Mouse (Mus musculus) liver, embryonic 13.5 days (tissue): ENCODE results near the gene Atl3. TPM values are rescaled to one million over a fixed set of nuclear protein-coding genes. Genes with fewer than 3 reads are reported as not detected.

Experiments
- ATAC-seq: fragments of 200-750 bp; cut with Nextera tagmentation; 2 replicates; pipeline ENCODE4 v1.8.0; 2017; ENCODE audit warnings: low read depth, mild to moderate bottlenecking, moderate number of reproducible peaks, moderate library complexity
- DNase-seq: peaks from one replicate; pipeline ENCODE4 v3.0.0; 2022
- H3K27ac ChIP-seq: fragments of 300-500 bp; sonication (generic); 2 replicates; pipeline ENCODE4 v1.5.1; 2015; ENCODE audit warnings: moderate library complexity, mild to moderate bottlenecking, inconsistent platforms
- H3K27me3 ChIP-seq: fragments of 300-500 bp; sonication (generic); 2 replicates; pipeline ENCODE4 v1.6.1; 2015; ENCODE audit warnings: mild to moderate bottlenecking, inconsistent platforms
- H3K36me3 ChIP-seq: fragments of 300-500 bp; sonication (generic); 2 replicates; pipeline ENCODE4 v1.6.1; 2015; ENCODE audit warnings: mild to moderate bottlenecking, inconsistent platforms
- H3K4me1 ChIP-seq: fragments of 300-500 bp; sonication (generic); replicated peaks from 2 replicates; pipeline ENCODE4 v1.6.1; 2015; ENCODE audit warnings: inconsistent platforms
- H3K4me2 ChIP-seq: fragments of 300-500 bp; sonication (generic); 2 replicates; pipeline ENCODE4 v1.6.1; 2015; ENCODE audit warnings: inconsistent platforms, mild to moderate bottlenecking, moderate library complexity
- H3K4me3 ChIP-seq: fragments of 300-500 bp; sonication (generic); replicated peaks from 2 replicates; pipeline ENCODE4 v1.5.1; 2015; ENCODE audit warnings: mild to moderate bottlenecking, inconsistent platforms
- H3K9ac ChIP-seq: fragments of 300-500 bp; sonication (generic); 2 replicates; pipeline ENCODE4 v1.6.1; 2015; ENCODE audit warnings: mild to moderate bottlenecking, inconsistent platforms
- H3K9me3 ChIP-seq: fragments of 300-500 bp; sonication (generic); replicated peaks from 2 replicates; pipeline ENCODE4 v1.6.1; 2016; ENCODE audit warnings: inconsistent platforms
- WGBS: fragments of 180-500 bp; shearing (Covaris S2); methylation state at CpG from one replicate; pipeline ENCODE4 v1.1.7; 2015; ENCODE audit not compliant: insufficient replicate concordance; 5-methylcytosine and 5-hydroxymethylcytosine counted together
- polyA plus RNA-seq: library from polyadenylated mRNA; unstranded; fragments of >200 nt; fragmentation: Nextera tagmentation; extraction: Ambion mirVana; gene quantifications from 2 replicates; pipeline ENCODE4 v1.2.1, GENCODE M21; 2015

The Atl3 gene
- 6.9 and 7.0 TPM in 2 replicates for polyA plus RNA-seq

- Histone ChIP-seq H3K4me3 (peak within 1 kb of the TSS; percentile 69), H3K36me3 (no peaks in the 10 kb centered on the region), H3K27me3 (no peaks in the 10 kb centered on the region), H3K4me2 (peak within 1 kb of the TSS; percentile 97), H3K9me3 (no peaks in the 10 kb centered on the region), H3K9ac (peak within 1 kb of the TSS; percentile 86), H3K4me1 (peaks cover 32% of the 10 kb centered on the region), H3K27ac (peak within 1 kb of the TSS; percentile 94)
- no peak for ATAC-seq
- 23% methylated on average over 31 of the region's 31 CpGs for WGBS
- no peak for DNase-seq
Observed at GRCm38 (mm10) chr19:7493352-7494186, at the start of gene Atl3. Gene Atl3 (plus strand): TSS chr19:7494040.

- H3K4me3 ChIP-seq, result no peak overlapping the region
- H3K9ac ChIP-seq, result no peak overlapping the region
- 0 out of 2 replicates have a peak, but pooled peaks cover 3% of the 10 kb centered on the region for H3K36me3 ChIP-seq
- 74% methylated on average over 2 of the region's 2 CpGs for WGBS
- peaks cover 10% of the 10 kb centered on the region; the same call in 1 of the 2 replicates for H3K4me1 ChIP-seq
- H3K9me3 ChIP-seq, result no peaks in the 10 kb centered on the region
- ATAC-seq (no peak), DNase-seq (no peak)
- H3K4me2 ChIP-seq, result no peak overlapping the region
- H3K27ac ChIP-seq, result no peak overlapping the region
- H3K27me3 ChIP-seq, result no peaks in the 10 kb centered on the region
Observed at GRCm38 (mm10) chr19:7445105-7445504, 48.7 kb upstream of the Atl3 start.

DNA sequence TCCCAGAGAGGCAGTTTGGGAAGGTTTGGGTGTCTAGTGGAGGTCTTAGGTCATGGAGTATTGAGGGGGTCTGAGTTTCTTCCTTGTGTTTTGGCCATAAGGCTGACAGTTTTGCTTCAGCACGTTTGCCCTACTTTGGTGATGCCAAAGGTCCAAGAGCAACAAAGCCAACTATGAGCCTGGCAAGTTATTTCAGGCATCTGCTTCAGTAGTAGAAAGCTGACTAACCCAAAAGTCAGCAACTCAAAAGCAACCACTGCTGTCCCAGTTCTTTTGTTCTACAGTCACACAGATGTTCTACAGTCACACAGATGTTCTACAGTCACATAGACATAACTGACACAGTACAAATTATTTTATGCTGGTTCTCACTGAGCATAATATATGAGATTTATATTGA lies 48.2 kb upstream of the Atl3 start:
- Histone ChIP-seq H3K27ac (no peak overlapping the region), H3K4me2 (no peak overlapping the region), H3K9ac (no peak overlapping the region), H3K27me3 (no peaks in the 10 kb centered on the region), H3K4me1 (peaks cover 10% of the 10 kb centered on the region; the same call in 1 of the 2 replicates), H3K9me3 (no peaks in the 10 kb centered on the region), H3K4me3 (no peak overlapping the region), H3K36me3 (0 out of 2 replicates have a peak, but pooled peaks cover 3% of the 10 kb centered on the region)
- 67% methylated on average over 1 of the region's 1 CpGs for WGBS
- DNase-seq (no peak), ATAC-seq (no peak)

- Histone ChIP-seq H3K4me2 (no peak overlapping the region), H3K36me3 (peaks cover 13% of the 10 kb centered on the region), H3K27ac (no peak overlapping the region), H3K27me3 (no peaks in the 10 kb centered on the region), H3K4me1 (no peaks in the 10 kb centered on the region), H3K9ac (no peak overlapping the region), H3K9me3 (no peaks in the 10 kb centered on the region), H3K4me3 (no peak overlapping the region)
- ATAC-seq, result no peak
- WGBS, result 71% methylated on average over 2 of the region's 2 CpGs
- no peak for DNase-seq
Observed at GRCm38 (mm10) chr19:7456803-7457202, 37.0 kb upstream of the Atl3 start.

DNA sequence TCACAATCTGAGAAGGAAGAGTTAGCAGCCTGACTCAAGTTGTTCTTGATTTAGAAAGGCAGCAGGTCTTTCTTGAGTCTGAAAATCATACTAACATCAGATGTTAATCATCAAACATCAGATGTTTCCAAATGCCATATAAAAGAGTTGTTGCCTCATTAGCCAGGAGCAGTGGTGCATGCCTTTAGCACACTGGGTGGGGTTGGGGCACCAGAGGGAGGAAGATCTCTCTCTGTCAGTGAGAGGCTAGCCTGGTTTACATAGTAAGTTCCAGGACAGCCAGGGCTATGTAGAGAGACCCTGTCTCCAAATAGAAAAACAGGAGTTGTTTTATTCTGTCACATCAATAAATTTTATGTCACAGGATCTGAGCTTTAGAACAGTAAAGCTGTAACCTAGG lies 34.9 kb upstream of the Atl3 start:
- Histone ChIP-seq H3K4me2 (no peak overlapping the region), H3K9me3 (no peaks in the 10 kb centered on the region), H3K4me3 (no peak overlapping the region), H3K36me3 (peaks cover 13% of the 10 kb centered on the region), H3K4me1 (no peaks in the 10 kb centered on the region), H3K27ac (no peak overlapping the region), H3K9ac (no peak overlapping the region), H3K27me3 (no peaks in the 10 kb centered on the region)
- ATAC-seq, result no peak
- DNase-seq, result no peak

- 85% methylated on average over 2 of the region's 2 CpGs for WGBS
- Histone ChIP-seq H3K4me2 (no peak overlapping the region), H3K27ac (no peak overlapping the region), H3K9me3 (no peaks in the 10 kb centered on the region), H3K36me3 (peaks cover 13% of the 10 kb centered on the region), H3K4me1 (no peaks in the 10 kb centered on the region), H3K4me3 (no peak overlapping the region), H3K9ac (no peak overlapping the region), H3K27me3 (no peaks in the 10 kb centered on the region)
- no peak for DNase-seq
- no peak for ATAC-seq
Observed at GRCm38 (mm10) chr19:7459370-7459769, 34.5 kb upstream of the Atl3 start.

DNA sequence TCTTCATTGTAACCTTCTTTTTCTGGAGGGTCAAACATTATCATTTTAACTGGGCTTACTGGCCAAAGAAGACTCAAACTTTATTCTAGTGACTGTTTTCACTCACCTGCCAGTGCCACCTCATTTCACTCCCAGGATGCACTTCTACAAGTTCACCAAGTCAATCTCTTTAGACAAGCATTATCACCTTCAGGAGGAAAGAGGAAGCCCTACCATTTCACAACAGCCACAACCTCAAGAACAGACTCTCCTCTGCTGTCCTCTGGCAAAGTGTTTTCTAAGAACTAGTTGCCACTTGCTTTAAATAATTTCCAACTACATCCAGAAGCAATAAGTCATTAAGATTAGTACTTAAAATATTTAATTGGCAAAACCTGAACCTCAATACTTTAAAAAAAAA lies 25.9 kb upstream of the Atl3 start:
- ATAC-seq (no peak), DNase-seq (no peak)
- Histone ChIP-seq H3K4me2 (no peak overlapping the region), H3K36me3 (peaks cover 18% of the 10 kb centered on the region), H3K27me3 (no peaks in the 10 kb centered on the region), H3K4me1 (no peaks in the 10 kb centered on the region), H3K27ac (no peak overlapping the region), H3K9me3 (no peaks in the 10 kb centered on the region), H3K9ac (no peak overlapping the region), H3K4me3 (no peak overlapping the region)

DNA sequence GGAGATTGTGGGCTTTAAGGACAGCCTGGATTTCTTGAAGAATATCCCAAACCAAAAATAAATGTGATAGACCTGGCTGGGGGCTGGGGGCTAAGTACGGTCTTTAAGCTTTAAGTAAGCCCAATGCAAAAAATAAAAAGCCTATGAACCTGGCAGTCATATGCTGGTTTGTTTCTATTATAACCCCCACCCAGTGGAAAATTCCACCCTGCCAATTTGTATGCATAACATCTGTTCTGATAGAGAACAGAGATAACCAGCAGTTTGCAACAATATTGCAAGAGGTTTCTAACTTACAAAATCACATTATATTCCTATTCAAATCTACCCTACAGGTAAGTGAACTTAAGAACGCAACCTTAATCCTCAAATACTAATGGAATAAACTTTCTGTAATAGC lies 23.2 kb upstream of the Atl3 start:
- Histone ChIP-seq H3K4me2 (no peak overlapping the region), H3K27ac (no peak overlapping the region), H3K4me3 (no peak overlapping the region), H3K9ac (no peak overlapping the region), H3K27me3 (no peaks in the 10 kb centered on the region), H3K4me1 (no peaks in the 10 kb centered on the region), H3K9me3 (no peaks in the 10 kb centered on the region), H3K36me3 (peaks cover 29% of the 10 kb centered on the region)
- ATAC-seq, result no peak
- WGBS, result 88% methylated on average over 2 of the region's 2 CpGs
- DNase-seq, result no peak

DNA sequence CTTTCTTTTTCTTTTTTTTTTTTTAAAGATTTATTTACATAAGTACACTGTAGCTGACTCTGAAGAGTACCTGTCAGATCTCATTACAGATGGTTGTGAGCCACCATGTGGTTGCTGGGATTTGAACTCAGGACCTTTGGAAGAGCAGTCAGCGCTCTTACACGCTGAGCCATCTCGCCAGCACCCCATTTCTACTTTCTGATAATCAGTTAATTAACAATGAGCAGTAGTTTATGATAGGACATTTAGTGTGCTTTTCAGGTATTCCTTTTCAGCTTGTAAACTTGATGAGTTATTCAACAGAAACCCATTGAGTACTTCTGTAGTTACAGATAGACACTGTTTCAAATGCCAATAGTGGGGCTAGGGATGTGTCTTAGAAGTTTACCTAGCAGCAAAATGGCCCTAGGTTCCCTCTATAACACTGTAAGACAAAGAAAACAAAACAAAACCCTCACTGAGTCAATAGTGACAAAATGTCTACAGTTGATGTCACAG lies 14.0 kb upstream of the Atl3 start:
- Histone ChIP-seq H3K4me3 (no peak overlapping the region), H3K27me3 (no peaks in the 10 kb centered on the region), H3K9me3 (no peaks in the 10 kb centered on the region), H3K36me3 (peaks cover 3% of the 10 kb centered on the region; the same call in 1 of the 2 replicates), H3K27ac (no peak overlapping the region), H3K4me2 (no peak overlapping the region), H3K4me1 (peaks cover 36% of the 10 kb centered on the region), H3K9ac (no peak overlapping the region)
- ATAC-seq, result no peak
- no peak for DNase-seq
- 93% methylated on average over 3 of the region's 3 CpGs for WGBS

DNA sequence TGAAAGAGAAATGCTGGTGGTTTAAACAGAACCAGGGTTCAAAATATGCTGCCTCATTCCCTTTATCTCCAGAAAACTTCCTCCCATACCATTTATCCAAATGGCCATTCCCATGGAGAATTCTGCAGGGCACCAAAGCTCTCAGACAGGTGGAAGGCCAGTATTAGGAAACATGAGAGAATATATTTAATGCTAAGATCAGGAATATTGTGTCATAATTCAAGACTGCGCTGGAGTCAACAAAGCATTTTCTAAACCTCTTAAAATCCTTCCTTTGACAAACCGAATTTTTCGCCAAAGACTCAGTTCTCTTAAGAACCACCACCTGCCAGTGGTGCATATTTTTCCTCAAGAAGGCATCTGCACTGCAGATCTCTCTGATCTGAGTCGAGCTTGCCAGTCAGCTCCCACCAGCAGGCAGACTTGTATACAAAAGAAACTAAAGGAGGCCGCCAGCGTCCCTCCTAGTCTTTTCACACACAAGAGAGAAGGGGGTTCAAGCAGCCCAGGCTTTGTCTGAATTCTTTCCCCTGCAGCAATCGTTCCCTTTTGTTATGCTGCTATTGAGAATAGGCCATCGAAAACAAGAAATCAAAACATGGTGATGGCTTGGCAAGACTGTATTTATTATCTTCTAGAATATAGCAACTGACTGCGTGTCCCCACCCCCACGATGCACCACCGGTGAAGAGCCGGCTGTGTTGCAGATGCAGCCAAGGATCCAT lies 12.1 kb upstream of the Atl3 start:
- H3K9ac ChIP-seq, result peak overlapping the region; percentile 98
- peak overlapping the region; percentile 95 for H3K4me2 ChIP-seq
- H3K36me3 ChIP-seq, result peaks cover 3% of the 10 kb centered on the region; the same call in 1 of the 2 replicates
- ATAC-seq (no peak), DNase-seq (no peak)
- H3K4me1 ChIP-seq, result peaks cover 36% of the 10 kb centered on the region
- H3K27me3 ChIP-seq, result no peaks in the 10 kb centered on the region
- WGBS, result 9% methylated on average over 12 of the region's 12 CpGs
- H3K9me3 ChIP-seq, result no peaks in the 10 kb centered on the region
- H3K27ac ChIP-seq, result peak overlapping the region; percentile 99
- peak overlapping the region; percentile 94 for H3K4me3 ChIP-seq

DNA sequence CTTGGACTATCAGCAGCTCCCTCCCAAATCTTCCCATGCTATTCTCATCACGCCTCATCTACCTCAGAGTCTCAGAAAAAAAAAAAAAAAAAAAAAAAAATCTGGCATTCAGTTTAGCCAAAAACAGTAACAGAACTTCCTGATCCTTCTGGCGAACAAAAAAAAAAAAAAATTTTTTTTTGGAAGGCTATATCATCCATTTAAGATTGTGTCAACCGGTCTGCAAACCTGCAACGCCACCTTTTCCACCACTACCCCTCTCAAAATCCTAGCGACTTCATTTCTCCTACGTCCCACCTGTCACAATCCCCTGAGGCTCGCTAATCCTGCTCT lies 11.6 kb upstream of the Atl3 start:
- H3K9ac ChIP-seq, result peak overlapping the region; percentile 98
- H3K4me1 ChIP-seq, result peaks cover 36% of the 10 kb centered on the region
- peak overlapping the region; percentile 99 for H3K27ac ChIP-seq
- under 1% methylated on average over 7 of the region's 7 CpGs for WGBS
- peak overlapping the region; percentile 95 for H3K4me2 ChIP-seq
- H3K27me3 ChIP-seq, result no peaks in the 10 kb centered on the region
- H3K36me3 ChIP-seq, result no peaks in the 10 kb centered on the region
- H3K9me3 ChIP-seq, result no peaks in the 10 kb centered on the region
- DNase-seq (no peak), ATAC-seq (no peak)
- H3K4me3 ChIP-seq, result peak overlapping the region; percentile 94
